Mouse (Mus musculus): ENCODE results near the gene Disc1. TPM values are rescaled to one million over a fixed set of nuclear protein-coding genes. Genes with fewer than 3 reads are reported as not detected.
A peak's percentile ranks its signal among the peaks of the same experiment; 100 is the strongest.

The Disc1 gene
- polyA plus RNA-seq, 1 experiment from 2014 or later: 1.6 TPM

GRCm38 (mm10) chr8:125052026-125052425 is 2.0 kb upstream of the Disc1 start:
- Histone ChIP-seq H3K36me3 (ENCODE audit: control insufficient read depth, insufficient read depth, low read length) (no peaks in the 10 kb centered on the region), H3K27me3 (replicated peaks; ENCODE audit: control insufficient read depth, insufficient read depth, low read length) (peaks cover 25% of the 10 kb centered on the region), H3K4me3 (ENCODE audit: low read depth, low read length) (no peak overlapping the region), H3K27ac (replicated peaks; ENCODE audit: low read depth, low read length) (no peak overlapping the region), H3K9me3 (ENCODE audit: control insufficient read depth, low read length) (no peaks in the 10 kb centered on the region), H3K4me1 (ENCODE audit: control insufficient read depth, insufficient read depth, low read length) (0 out of 2 replicates have a peak, but pooled peaks cover 5% of the 10 kb centered on the region), H3K4me2 (ENCODE audit: low read depth, low read length) (no peak overlapping the region), H3K9ac (ENCODE audit: low read depth, low read length) (no peak overlapping the region)
- ATAC-seq (ENCODE audit: low read depth) (no peak), DNase-seq (ENCODE audit: low spot score) (peak; percentile 70)
- 49% methylated on average over 2 of the region's 2 CpGs for WGBS

- peak overlapping the region; percentile 80 for H3K9ac ChIP-seq (ENCODE audit: low read depth, low read length)
- H3K4me2 ChIP-seq (ENCODE audit: low read depth, low read length): peak overlapping the region; percentile 94
- H3K4me1 ChIP-seq (ENCODE audit: control insufficient read depth, insufficient read depth, low read length): 0 out of 2 replicates have a peak, but pooled peaks cover 5% of the 10 kb centered on the region
- peaks cover 25% of the 10 kb centered on the region for H3K27me3 ChIP-seq (replicated peaks; ENCODE audit: control insufficient read depth, insufficient read depth, low read length)
- H3K9me3 ChIP-seq (ENCODE audit: control insufficient read depth, low read length): no peaks in the 10 kb centered on the region
- no peaks in the 10 kb centered on the region for H3K36me3 ChIP-seq (ENCODE audit: control insufficient read depth, insufficient read depth, low read length)
- peak overlapping the region; percentile 77 for H3K4me3 ChIP-seq (ENCODE audit: low read depth, low read length)
- H3K27ac ChIP-seq (replicated peaks; ENCODE audit: low read depth, low read length): peak overlapping the region; percentile 78
- peak; percentile 53 for ATAC-seq (ENCODE audit: low read depth)
- DNase-seq (ENCODE audit: low spot score): peak; percentile 47
- 0% methylated on average over 21 of the region's 38 CpGs for WGBS
These were observed 428 bp downstream of the Disc1 start for GRCm38 (mm10) chr8:125054436-125054810.

- no peak overlapping the region for H3K9ac ChIP-seq (ENCODE audit: low read depth, low read length)
- no peak overlapping the region for H3K27ac ChIP-seq (replicated peaks; ENCODE audit: low read depth, low read length)
- no peaks in the 10 kb centered on the region for H3K9me3 ChIP-seq (ENCODE audit: control insufficient read depth, low read length)
- DNase-seq (ENCODE audit: low spot score): no peak
- 80% methylated on average over 8 of the region's 8 CpGs for WGBS
- no peak overlapping the region for H3K4me3 ChIP-seq (ENCODE audit: low read depth, low read length)
- no peak overlapping the region for H3K4me2 ChIP-seq (ENCODE audit: low read depth, low read length)
- ATAC-seq (ENCODE audit: low read depth): no peak
- H3K27me3 ChIP-seq (replicated peaks; ENCODE audit: control insufficient read depth, insufficient read depth, low read length): no peaks in the 10 kb centered on the region
- no peaks in the 10 kb centered on the region for H3K36me3 ChIP-seq (ENCODE audit: control insufficient read depth, insufficient read depth, low read length)
- no peaks in the 10 kb centered on the region for H3K4me1 ChIP-seq (ENCODE audit: control insufficient read depth, insufficient read depth, low read length)
These were observed 6.9 kb downstream of the Disc1 start for GRCm38 (mm10) chr8:125060904-125061303.

- no peak for ATAC-seq (ENCODE audit: low read depth)
- 90% methylated on average over 6 of the region's 6 CpGs for WGBS
- Histone ChIP-seq H3K4me2 (ENCODE audit: low read depth, low read length) (no peak overlapping the region), H3K27ac (replicated peaks; ENCODE audit: low read depth, low read length) (no peak overlapping the region), H3K27me3 (replicated peaks; ENCODE audit: control insufficient read depth, insufficient read depth, low read length) (no peaks in the 10 kb centered on the region), H3K4me3 (ENCODE audit: low read depth, low read length) (no peak overlapping the region), H3K4me1 (ENCODE audit: control insufficient read depth, insufficient read depth, low read length) (no peaks in the 10 kb centered on the region; the same call in 1 of the 2 replicates), H3K9me3 (ENCODE audit: control insufficient read depth, low read length) (no peaks in the 10 kb centered on the region), H3K9ac (ENCODE audit: low read depth, low read length) (no peak overlapping the region), H3K36me3 (ENCODE audit: control insufficient read depth, insufficient read depth, low read length) (no peaks in the 10 kb centered on the region)
- DNase-seq (ENCODE audit: low spot score): no peak
These were observed 11.6 kb downstream of the Disc1 start for GRCm38 (mm10) chr8:125065596-125065995.

GRCm38 (mm10) chr8:125066913-125067595 is 13.1 kb downstream of the Disc1 start:
- Histone ChIP-seq H3K27me3 (replicated peaks; ENCODE audit: control insufficient read depth, insufficient read depth, low read length) (no peaks in the 10 kb centered on the region), H3K36me3 (ENCODE audit: control insufficient read depth, insufficient read depth, low read length) (no peaks in the 10 kb centered on the region), H3K4me1 (ENCODE audit: control insufficient read depth, insufficient read depth, low read length) (no peaks in the 10 kb centered on the region; the same call in 1 of the 2 replicates), H3K9ac (ENCODE audit: low read depth, low read length) (0 out of 2 replicates have a peak overlapping the region, but pooled peaks have one; percentile 25), H3K4me2 (ENCODE audit: low read depth, low read length) (peak overlapping the region; percentile 31), H3K27ac (replicated peaks; ENCODE audit: low read depth, low read length) (peak overlapping the region; percentile 46), H3K4me3 (ENCODE audit: low read depth, low read length) (no peak overlapping the region), H3K9me3 (ENCODE audit: control insufficient read depth, low read length) (no peaks in the 10 kb centered on the region)
- DNase-seq (ENCODE audit: low spot score): peak; percentile 84
- peak; percentile 77 for ATAC-seq (ENCODE audit: low read depth)
- WGBS: 14% methylated on average over 12 of the region's 12 CpGs

- DNase-seq (ENCODE audit: low spot score): peak; percentile 38
These were observed 13.6 kb downstream of the Disc1 start for GRCm38 (mm10) chr8:125067596-125067960.

GRCm38 (mm10) chr8:125068146-125068905 is 14.3 kb downstream of the Disc1 start:
- no peak overlapping the region for H3K4me3 ChIP-seq (ENCODE audit: low read depth, low read length)
- ATAC-seq (ENCODE audit: low read depth) (no peak), DNase-seq (ENCODE audit: low spot score) (no peak)
- no peaks in the 10 kb centered on the region; the same call in 1 of the 2 replicates for H3K4me1 ChIP-seq (ENCODE audit: control insufficient read depth, insufficient read depth, low read length)
- no peaks in the 10 kb centered on the region for H3K27me3 ChIP-seq (replicated peaks; ENCODE audit: control insufficient read depth, insufficient read depth, low read length)
- no peak overlapping the region for H3K4me2 ChIP-seq (ENCODE audit: low read depth, low read length)
- H3K27ac ChIP-seq (replicated peaks; ENCODE audit: low read depth, low read length): peak overlapping the region; percentile 46; the same call in 1 of the 2 replicates
- no peaks in the 10 kb centered on the region for H3K9me3 ChIP-seq (ENCODE audit: control insufficient read depth, low read length)
- H3K9ac ChIP-seq (ENCODE audit: low read depth, low read length): no peak overlapping the region
- 85% methylated on average over 6 of the region's 6 CpGs for WGBS
- no peaks in the 10 kb centered on the region for H3K36me3 ChIP-seq (ENCODE audit: control insufficient read depth, insufficient read depth, low read length)

More at GRCm38 (mm10) chr8:125067596-125067960, 13.6 kb downstream of the Disc1 start:
- H3K9me3 ChIP-seq (ENCODE audit: control insufficient read depth, low read length): no peaks in the 10 kb centered on the region
- no peaks in the 10 kb centered on the region for H3K36me3 ChIP-seq (ENCODE audit: control insufficient read depth, insufficient read depth, low read length)
- H3K4me3 ChIP-seq (ENCODE audit: low read depth, low read length): no peak overlapping the region
- peak overlapping the region; percentile 46 for H3K27ac ChIP-seq (replicated peaks; ENCODE audit: low read depth, low read length)
- 57% methylated on average over 9 of the region's 9 CpGs for WGBS
- H3K9ac ChIP-seq (ENCODE audit: low read depth, low read length): no peak overlapping the region
- no peaks in the 10 kb centered on the region; the same call in 1 of the 2 replicates for H3K4me1 ChIP-seq (ENCODE audit: control insufficient read depth, insufficient read depth, low read length)
- no peak overlapping the region; the same call in 1 of the 2 replicates for H3K4me2 ChIP-seq (ENCODE audit: low read depth, low read length)
- H3K27me3 ChIP-seq (replicated peaks; ENCODE audit: control insufficient read depth, insufficient read depth, low read length): no peaks in the 10 kb centered on the region
- no peak for ATAC-seq (ENCODE audit: low read depth)

- no peaks in the 10 kb centered on the region for H3K27me3 ChIP-seq (replicated peaks; ENCODE audit: control insufficient read depth, insufficient read depth, low read length)
- DNase-seq (ENCODE audit: low spot score) (no peak), ATAC-seq (ENCODE audit: low read depth) (no peak; the same call in 1 of the 2 replicates)
- no peak overlapping the region for H3K4me2 ChIP-seq (ENCODE audit: low read depth, low read length)
- H3K9me3 ChIP-seq (ENCODE audit: control insufficient read depth, low read length): no peaks in the 10 kb centered on the region
- H3K4me3 ChIP-seq (ENCODE audit: low read depth, low read length): no peak overlapping the region
- H3K36me3 ChIP-seq (ENCODE audit: control insufficient read depth, insufficient read depth, low read length): no peaks in the 10 kb centered on the region
- WGBS: 69% methylated on average over 7 of the region's 7 CpGs
- no peaks in the 10 kb centered on the region; the same call in 1 of the 2 replicates for H3K4me1 ChIP-seq (ENCODE audit: control insufficient read depth, insufficient read depth, low read length)
- no peak overlapping the region for H3K9ac ChIP-seq (ENCODE audit: low read depth, low read length)
- H3K27ac ChIP-seq (replicated peaks; ENCODE audit: low read depth, low read length): no peak overlapping the region
These were observed 15.3 kb downstream of the Disc1 start for GRCm38 (mm10) chr8:125069304-125069703.
